Mouse (Mus musculus): ENCODE measurements around the gene Actrt3. TPM values are rescaled to one million over a fixed set of nuclear protein-coding genes. Genes with fewer than 3 reads are reported as not detected.
"Not testable (repeated sequence)": the region's sequence is repeated elsewhere in the genome, so short reads cannot be mapped to it uniquely, and the experiment has no call there.

Gene Actrt3
- total and polyA plus RNA-seq, 2 experiments from 2014 or later: 0.42 to 0.56 TPM

DNA sequence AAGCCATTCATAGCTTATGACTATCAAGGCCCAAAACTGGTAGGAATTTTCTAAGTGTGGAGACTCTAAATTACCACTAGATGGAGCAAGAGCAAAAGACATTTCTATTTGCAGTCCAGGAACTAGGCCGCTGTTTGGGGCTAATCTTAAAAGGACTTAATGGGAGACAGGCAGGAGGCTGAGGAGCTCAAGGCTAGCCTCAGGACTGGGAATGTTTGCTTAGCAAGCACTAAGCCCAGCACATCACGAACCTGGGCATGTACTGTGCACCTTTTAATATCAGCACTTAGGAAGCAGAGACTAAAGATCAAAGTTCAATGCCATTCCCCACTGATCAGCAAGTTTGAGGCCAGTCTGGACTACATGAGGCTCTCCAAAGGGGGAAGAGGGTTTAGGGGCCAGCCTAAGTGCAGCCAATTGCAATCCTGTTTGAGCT, 7.3 kb downstream of the Actrt3 start:
- no peak overlapping the region for H3K4me2 ChIP-seq (ENCODE audit: low read depth, low read length)
- H3K4me1 ChIP-seq (ENCODE audit: insufficient read depth, low read length): no peaks in the 10 kb centered on the region
- H3K27me3 ChIP-seq (ENCODE audit: insufficient read depth, low read length): no peaks in the 10 kb centered on the region
- H3K9me3 ChIP-seq (ENCODE audit: low read length): no peaks in the 10 kb centered on the region
- ATAC-seq (peak; percentile 64; the same call in 1 of the 2 replicates), DNase-seq (ENCODE audit: low spot score) (peak; percentile 86)
- H3K36me3 ChIP-seq (ENCODE audit: insufficient read depth, low read length): no peaks in the 10 kb centered on the region
- peak; percentile 81 for TF ChIP-seq CTCF (IDR thresholded peaks at IDR 0.05; ENCODE audit: low read depth)
- 2% methylated on average over 2 of the region's 2 CpGs for WGBS
- no peak overlapping the region for H3K4me3 ChIP-seq (ENCODE audit: low read length)
- H3K9ac ChIP-seq (replicated peaks; ENCODE audit: low read length): no peak overlapping the region
- H3K27ac ChIP-seq: no peak overlapping the region

GRCm38 (mm10) chr3:30588865-30589264, 10.9 kb downstream of the Actrt3 start:
- H3K27me3 ChIP-seq (ENCODE audit: insufficient read depth, low read length): no peaks in the 10 kb centered on the region
- ATAC-seq: no peak
- no peak overlapping the region for H3K27ac ChIP-seq
- 75% methylated on average over 6 of the region's 6 CpGs for WGBS
- H3K4me3 ChIP-seq (ENCODE audit: low read length): no peak overlapping the region
- no peak overlapping the region for H3K9ac ChIP-seq (replicated peaks; ENCODE audit: low read length)
- H3K4me2 ChIP-seq (ENCODE audit: low read depth, low read length): no peak overlapping the region
- no peaks in the 10 kb centered on the region for H3K9me3 ChIP-seq (ENCODE audit: low read length)
- H3K36me3 ChIP-seq (ENCODE audit: insufficient read depth, low read length): no peaks in the 10 kb centered on the region
- no peaks in the 10 kb centered on the region for H3K4me1 ChIP-seq (ENCODE audit: insufficient read depth, low read length)
- no peak for DNase-seq (ENCODE audit: low spot score)
- no peak for TF ChIP-seq CTCF (IDR thresholded peaks at IDR 0.05; ENCODE audit: low read depth)

DNA sequence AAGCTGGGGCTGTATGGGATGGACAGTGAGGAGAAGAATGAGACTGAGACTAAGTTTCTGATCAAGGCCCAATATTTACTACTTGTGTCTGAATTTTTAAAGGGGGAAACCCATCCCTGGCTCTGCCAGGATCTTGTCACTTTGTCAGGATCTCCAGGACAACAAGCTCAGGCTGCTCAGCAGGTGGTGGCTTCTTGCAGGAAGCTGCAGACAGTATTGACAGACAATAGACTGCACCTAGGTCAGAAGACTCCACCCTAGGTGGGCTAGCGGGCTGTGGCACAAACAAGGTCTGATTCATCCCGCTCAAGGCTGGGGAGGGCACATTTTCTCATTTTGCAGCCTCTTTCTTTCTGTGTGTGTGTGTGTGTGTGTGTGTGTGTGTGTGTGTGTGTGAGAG, 26.2 kb downstream of the Actrt3 start:
- Histone ChIP-seq H3K27ac (no peak overlapping the region), H3K4me1 (ENCODE audit: insufficient read depth, low read length) (no peaks in the 10 kb centered on the region), H3K36me3 (ENCODE audit: insufficient read depth, low read length) (no peaks in the 10 kb centered on the region), H3K27me3 (ENCODE audit: insufficient read depth, low read length) (no peaks in the 10 kb centered on the region), H3K4me3 (ENCODE audit: low read length) (no peak overlapping the region), H3K4me2 (ENCODE audit: low read depth, low read length) (no peak overlapping the region), H3K9ac (replicated peaks; ENCODE audit: low read length) (no peak overlapping the region), H3K9me3 (ENCODE audit: low read length) (no peaks in the 10 kb centered on the region)
- ATAC-seq (no peak), DNase-seq (ENCODE audit: low spot score) (no peak)
- 8% methylated on average over 2 of the region's 2 CpGs for WGBS
- no peak for TF ChIP-seq CTCF (IDR thresholded peaks at IDR 0.05; ENCODE audit: low read depth)

GRCm38 (mm10) chr3:30566333-30566732, 33.4 kb downstream of the Actrt3 start:
- H3K27me3 ChIP-seq (ENCODE audit: insufficient read depth, low read length); H3K9me3 ChIP-seq (ENCODE audit: low read length); H3K4me3 ChIP-seq (ENCODE audit: low read length); H3K9ac ChIP-seq (replicated peaks; ENCODE audit: low read length); H3K36me3 ChIP-seq (ENCODE audit: insufficient read depth, low read length); DNase-seq (ENCODE audit: low spot score); H3K4me2 ChIP-seq (ENCODE audit: low read depth, low read length); H3K4me1 ChIP-seq (ENCODE audit: insufficient read depth, low read length); H3K27ac ChIP-seq; ATAC-seq: not testable (repeated sequence)
- 44% methylated on average over 1 of the region's 2 CpGs for whole genome bisulfite sequencing

DNA sequence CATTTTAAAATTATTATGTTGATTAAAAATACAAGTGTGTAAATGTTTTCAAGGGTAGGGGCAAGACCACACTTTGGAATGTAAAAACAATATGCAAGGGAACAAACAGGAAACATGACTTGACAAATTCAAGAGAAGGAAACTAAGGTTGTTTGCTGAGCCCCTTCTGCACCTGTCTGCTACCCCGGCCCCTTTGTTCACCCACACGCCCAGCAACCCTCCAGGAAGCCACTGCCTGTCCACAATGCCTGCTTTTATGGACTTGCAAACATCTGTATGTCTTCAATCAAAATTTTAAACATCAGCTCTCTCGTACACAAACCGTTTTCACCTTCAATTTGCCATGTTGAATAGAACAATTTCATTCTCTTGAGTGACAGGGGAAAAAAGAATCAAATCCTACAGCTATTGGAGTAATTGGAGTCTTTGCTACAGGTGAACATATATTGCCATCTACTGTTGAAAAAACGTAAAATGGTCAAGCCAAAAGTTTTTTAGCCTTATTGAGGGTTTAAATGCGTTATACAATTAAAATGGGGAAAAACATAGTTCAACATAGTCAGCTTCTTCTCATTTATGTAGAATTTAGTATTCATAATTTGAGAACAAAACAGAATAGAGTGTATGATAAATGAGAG, 38.9 kb downstream of the Actrt3 start:
- no peaks in the 10 kb centered on the region for H3K27me3 ChIP-seq (ENCODE audit: insufficient read depth, low read length)
- TF ChIP-seq CTCF (IDR thresholded peaks at IDR 0.05; ENCODE audit: low read depth): peak; percentile 68

GRCm38 (mm10) chr3:30553741-30554140, 46.0 kb downstream of the Actrt3 start:
- 46% methylated on average over 6 of the region's 6 CpGs for WGBS

More for the DNA sequence above, 38.9 kb downstream of the Actrt3 start:
- Histone ChIP-seq H3K36me3 (ENCODE audit: insufficient read depth, low read length) (no peaks in the 10 kb centered on the region), H3K9me3 (ENCODE audit: low read length) (no peaks in the 10 kb centered on the region), H3K9ac (replicated peaks; ENCODE audit: low read length) (no peak overlapping the region), H3K4me3 (ENCODE audit: low read length) (no peak overlapping the region), H3K27ac (no peak overlapping the region), H3K4me2 (ENCODE audit: low read depth, low read length) (no peak overlapping the region), H3K4me1 (ENCODE audit: insufficient read depth, low read length) (no peaks in the 10 kb centered on the region)
- DNase-seq (ENCODE audit: low spot score) (peak; percentile 49), ATAC-seq (no peak)
- WGBS: 49% methylated on average over 6 of the region's 6 CpGs

GRCm38 (mm10) chr3:30550218-30550617, 49.5 kb downstream of the Actrt3 start:
- Histone ChIP-seq H3K4me1 (ENCODE audit: insufficient read depth, low read length) (peaks cover 5% of the 10 kb centered on the region), H3K9ac (replicated peaks; ENCODE audit: low read length) (no peak overlapping the region), H3K27me3 (ENCODE audit: insufficient read depth, low read length) (no peaks in the 10 kb centered on the region), H3K36me3 (ENCODE audit: insufficient read depth, low read length) (no peaks in the 10 kb centered on the region), H3K4me2 (ENCODE audit: low read depth, low read length) (no peak overlapping the region), H3K27ac (no peak overlapping the region), H3K4me3 (ENCODE audit: low read length) (no peak overlapping the region), H3K9me3 (ENCODE audit: low read length) (no peaks in the 10 kb centered on the region)
- WGBS: 66% methylated on average over 2 of the region's 2 CpGs
- peak; percentile 36 for TF ChIP-seq CTCF (IDR thresholded peaks at IDR 0.05; ENCODE audit: low read depth)
- DNase-seq (ENCODE audit: low spot score) (no peak), ATAC-seq (no peak)

More at GRCm38 (mm10) chr3:30553741-30554140, 46.0 kb downstream of the Actrt3 start:
- Histone ChIP-seq H3K4me2 (ENCODE audit: low read depth, low read length) (no peak overlapping the region), H3K36me3 (ENCODE audit: insufficient read depth, low read length) (no peaks in the 10 kb centered on the region), H3K27me3 (ENCODE audit: insufficient read depth, low read length) (no peaks in the 10 kb centered on the region), H3K4me3 (ENCODE audit: low read length) (no peak overlapping the region), H3K9me3 (ENCODE audit: low read length) (no peaks in the 10 kb centered on the region), H3K9ac (replicated peaks; ENCODE audit: low read length) (no peak overlapping the region), H3K27ac (no peak overlapping the region), H3K4me1 (ENCODE audit: insufficient read depth, low read length) (no peaks in the 10 kb centered on the region)
- no peak for DNase-seq (ENCODE audit: low spot score)
- ATAC-seq: no peak
- no peak for TF ChIP-seq CTCF (IDR thresholded peaks at IDR 0.05; ENCODE audit: low read depth)

All from hindbrain, postnatal 0 days (tissue).